Mouse (Mus musculus): Measurements from ENCODE around the gene Tmc5. TPM values are rescaled to one million over a fixed set of nuclear protein-coding genes. Genes with fewer than 3 reads are reported as not detected.
A peak's percentile ranks its signal among the peaks of the same experiment; 100 is the strongest.

Tmc5 gene
- total RNA-seq (2014; rRNA removed; ENCODE audit: low replicate concordance) (not detected in 2 replicates), polyA plus RNA-seq (2015; fragmentation: Nextera tagmentation; extraction: Ambion mirVana) (0.14 and 0.34 TPM in 2 replicates)

DNA sequence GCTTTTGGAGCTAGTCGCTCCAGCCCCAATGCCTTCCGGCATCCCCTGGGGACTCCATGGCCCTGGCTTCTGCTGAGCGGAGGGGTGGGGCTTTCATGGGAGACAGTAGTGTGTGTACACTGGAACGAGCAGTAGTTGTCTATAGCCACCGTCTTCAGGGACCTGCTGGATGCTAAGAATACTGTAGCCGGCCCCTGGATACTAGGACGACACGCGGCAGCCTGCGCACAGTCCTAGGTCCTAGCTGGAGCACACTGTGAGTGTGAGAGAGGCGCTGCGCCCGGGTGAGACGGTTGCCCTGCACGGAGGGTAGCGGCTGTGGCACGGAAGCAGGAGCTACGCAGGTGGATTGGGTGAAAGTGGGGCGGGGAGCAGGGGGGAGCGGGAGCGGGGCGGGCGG lies at the start of gene Tmc5:
Gene Tmc5 (plus strand): TSS at position 97 of the 400 bp plus-strand sequence.
- Histone ChIP-seq H3K27ac (ENCODE audit: low read depth) (no peak within 1 kb of the TSS), H3K4me1 (ENCODE audit: control insufficient read depth, insufficient read depth) (peaks cover 4% of the 10 kb centered on the region; the same call in 1 of the 2 replicates), H3K9me3 (replicated peaks; ENCODE audit: control insufficient read depth, low read length) (no peaks in the 10 kb centered on the region), H3K4me2 (ENCODE audit: low read depth, low read length) (peak within 1 kb of the TSS; percentile 38), H3K9ac (replicated peaks; ENCODE audit: low read depth, low read length) (no peak within 1 kb of the TSS), H3K36me3 (replicated peaks; ENCODE audit: control insufficient read depth, insufficient read depth, low read length) (no peaks in the 10 kb centered on the region), H3K27me3 (ENCODE audit: control insufficient read depth, insufficient read depth, low read length) (peaks cover 80% of the 10 kb centered on the region), H3K4me3 (ENCODE audit: low read depth, low read length) (peak within 1 kb of the TSS; percentile 25)
- TF ChIP-seq CTCF (IDR thresholded peaks at IDR 0.05; ENCODE audit: low read depth) (no peak), EP300 (IDR thresholded peaks at IDR 0.05; ENCODE audit: low read depth) (no peak)
- ATAC-seq (ENCODE audit: insufficient read depth, low read depth) (no peak), DNase-seq (ENCODE audit: low spot score) (no peak)
- WGBS, result 4% methylated on average over 23 of the region's 23 CpGs

DNA sequence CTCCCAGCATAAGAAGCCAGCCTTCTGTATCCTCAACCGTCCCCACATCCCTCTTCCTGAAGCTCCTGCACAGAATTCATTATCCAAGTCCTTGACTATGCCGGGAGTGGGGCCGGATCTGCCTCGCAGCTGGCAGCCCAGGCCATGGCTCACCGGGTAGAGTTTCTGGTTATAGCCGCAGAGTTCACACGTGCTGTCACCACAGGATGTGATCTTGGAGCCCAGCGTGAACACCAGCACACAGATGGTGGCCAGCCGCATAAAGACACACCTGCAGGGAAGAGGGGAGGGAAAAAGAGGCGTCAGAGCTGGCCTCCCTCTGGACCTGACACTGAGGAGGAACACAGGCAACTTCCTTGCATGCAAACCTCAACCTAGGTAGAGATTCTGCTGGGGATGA lies 49.6 kb upstream of the Tmc5 start:
- H3K9me3 ChIP-seq (replicated peaks; ENCODE audit: control insufficient read depth, low read length), result peaks cover 8% of the 10 kb centered on the region
- no peak overlapping the region for H3K27ac ChIP-seq (ENCODE audit: low read depth)
- TF ChIP-seq CTCF (IDR thresholded peaks at IDR 0.05; ENCODE audit: low read depth) (no peak), EP300 (IDR thresholded peaks at IDR 0.05; ENCODE audit: low read depth) (no peak)
- no peak overlapping the region for H3K4me2 ChIP-seq (ENCODE audit: low read depth, low read length)
- H3K4me1 ChIP-seq (ENCODE audit: control insufficient read depth, insufficient read depth), result no peaks in the 10 kb centered on the region
- H3K36me3 ChIP-seq (replicated peaks; ENCODE audit: control insufficient read depth, insufficient read depth, low read length), result peaks cover 7% of the 10 kb centered on the region; the same call in 1 of the 2 replicates
- no peaks in the 10 kb centered on the region for H3K27me3 ChIP-seq (ENCODE audit: control insufficient read depth, insufficient read depth, low read length)
- H3K4me3 ChIP-seq (ENCODE audit: low read depth, low read length), result no peak overlapping the region
- ATAC-seq (ENCODE audit: insufficient read depth, low read depth) (no peak), DNase-seq (ENCODE audit: low spot score) (no peak)
- 65% methylated on average over 10 of the region's 10 CpGs for WGBS
- no peak overlapping the region for H3K9ac ChIP-seq (replicated peaks; ENCODE audit: low read depth, low read length)

DNA sequence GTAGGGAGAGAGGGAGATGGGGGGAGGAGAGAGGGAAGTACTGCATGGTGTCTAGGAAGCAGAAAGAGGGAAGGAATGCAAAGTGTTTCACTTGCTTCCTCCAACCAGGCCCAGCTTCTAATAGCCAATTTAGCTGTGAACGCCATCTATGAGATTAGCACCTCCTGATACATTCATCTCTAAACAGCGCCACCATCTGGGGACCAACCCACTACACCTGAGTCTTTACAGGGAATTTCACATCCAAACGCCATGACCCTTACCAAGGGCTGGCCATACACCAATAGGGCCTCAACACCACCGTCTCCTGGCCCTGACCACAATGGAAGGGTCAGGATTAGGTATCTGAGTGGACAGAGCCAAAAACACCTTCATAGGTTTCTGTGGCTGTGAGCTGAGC lies 43.2 kb upstream of the Tmc5 start:
- ATAC-seq (ENCODE audit: insufficient read depth, low read depth) (no peak), DNase-seq (ENCODE audit: low spot score) (no peak)
- Histone ChIP-seq H3K4me3 (ENCODE audit: low read depth, low read length) (no peak overlapping the region), H3K36me3 (replicated peaks; ENCODE audit: control insufficient read depth, insufficient read depth, low read length) (peaks cover 3% of the 10 kb centered on the region; the same call in 1 of the 2 replicates), H3K9me3 (replicated peaks; ENCODE audit: control insufficient read depth, low read length) (peaks cover 9% of the 10 kb centered on the region), H3K4me2 (ENCODE audit: low read depth, low read length) (no peak overlapping the region), H3K9ac (replicated peaks; ENCODE audit: low read depth, low read length) (no peak overlapping the region), H3K27ac (ENCODE audit: low read depth) (no peak overlapping the region), H3K27me3 (ENCODE audit: control insufficient read depth, insufficient read depth, low read length) (no peaks in the 10 kb centered on the region), H3K4me1 (ENCODE audit: control insufficient read depth, insufficient read depth) (no peaks in the 10 kb centered on the region)
- 72% methylated on average over 4 of the region's 4 CpGs for WGBS
- no peak for TF ChIP-seq CTCF (IDR thresholded peaks at IDR 0.05; ENCODE audit: low read depth)
- no peak for TF ChIP-seq EP300 (IDR thresholded peaks at IDR 0.05; ENCODE audit: low read depth)

DNA sequence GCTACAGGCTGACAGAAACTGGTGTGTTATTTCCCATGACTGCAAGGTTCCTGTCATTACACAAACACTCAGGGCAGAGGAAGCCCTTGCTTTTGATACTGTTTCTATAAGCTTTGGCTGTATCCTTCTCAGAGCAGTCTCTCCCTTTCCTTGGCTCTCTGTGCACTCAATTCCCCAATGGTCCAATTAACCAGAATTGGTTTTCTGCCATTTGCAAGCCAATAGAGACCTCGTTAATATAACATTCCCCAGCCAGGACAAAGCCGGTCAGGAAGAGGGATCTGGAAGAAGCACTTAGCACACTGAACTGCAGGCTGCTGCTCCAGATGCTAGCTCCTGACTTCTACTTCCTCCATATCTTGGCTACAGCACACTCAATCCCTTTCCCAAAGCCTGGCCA lies 42.8 kb upstream of the Tmc5 start:
- Histone ChIP-seq H3K27me3 (ENCODE audit: control insufficient read depth, insufficient read depth, low read length) (no peaks in the 10 kb centered on the region), H3K4me1 (ENCODE audit: control insufficient read depth, insufficient read depth) (no peaks in the 10 kb centered on the region), H3K9me3 (replicated peaks; ENCODE audit: control insufficient read depth, low read length) (peaks cover 9% of the 10 kb centered on the region), H3K4me3 (ENCODE audit: low read depth, low read length) (no peak overlapping the region), H3K36me3 (replicated peaks; ENCODE audit: control insufficient read depth, insufficient read depth, low read length) (peaks cover 3% of the 10 kb centered on the region; the same call in 1 of the 2 replicates), H3K4me2 (ENCODE audit: low read depth, low read length) (no peak overlapping the region), H3K9ac (replicated peaks; ENCODE audit: low read depth, low read length) (no peak overlapping the region), H3K27ac (ENCODE audit: low read depth) (no peak overlapping the region)
- DNase-seq (ENCODE audit: low spot score) (no peak), ATAC-seq (ENCODE audit: insufficient read depth, low read depth) (no peak)
- TF ChIP-seq CTCF (IDR thresholded peaks at IDR 0.05; ENCODE audit: low read depth), result no peak
- no peak for TF ChIP-seq EP300 (IDR thresholded peaks at IDR 0.05; ENCODE audit: low read depth)
- WGBS, result 85% methylated on average over 2 of the region's 2 CpGs

DNA sequence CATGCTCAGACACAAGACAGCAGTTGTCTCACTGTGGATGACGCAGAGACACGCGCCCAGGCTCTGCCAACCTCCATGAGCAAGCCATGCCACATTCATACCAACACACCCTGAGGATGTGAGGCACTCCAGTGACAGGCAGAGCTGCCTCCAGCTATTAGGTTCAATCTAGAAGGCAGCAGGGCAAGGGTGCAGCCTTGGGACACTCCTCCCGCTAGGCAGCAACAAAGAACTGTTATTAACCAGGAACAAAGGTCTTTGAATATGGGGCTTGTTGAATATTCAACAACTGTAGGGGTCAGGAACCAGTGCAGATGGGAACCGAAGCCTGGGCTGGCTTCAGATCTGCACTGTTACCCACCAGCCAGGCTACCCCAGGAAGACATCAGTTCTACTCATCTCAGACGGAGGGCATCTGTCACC lies 28.0 kb upstream of the Tmc5 start:
- TF ChIP-seq CTCF (IDR thresholded peaks at IDR 0.05; ENCODE audit: low read depth) (no peak), EP300 (IDR thresholded peaks at IDR 0.05; ENCODE audit: low read depth) (no peak)
- Histone ChIP-seq H3K4me2 (ENCODE audit: low read depth, low read length) (no peak overlapping the region), H3K36me3 (replicated peaks; ENCODE audit: control insufficient read depth, insufficient read depth, low read length) (no peaks in the 10 kb centered on the region), H3K27ac (ENCODE audit: low read depth) (no peak overlapping the region), H3K4me3 (ENCODE audit: low read depth, low read length) (no peak overlapping the region), H3K9ac (replicated peaks; ENCODE audit: low read depth, low read length) (no peak overlapping the region), H3K9me3 (replicated peaks; ENCODE audit: control insufficient read depth, low read length) (no peaks in the 10 kb centered on the region), H3K4me1 (ENCODE audit: control insufficient read depth, insufficient read depth) (no peaks in the 10 kb centered on the region), H3K27me3 (ENCODE audit: control insufficient read depth, insufficient read depth, low read length) (no peaks in the 10 kb centered on the region)
- ATAC-seq (ENCODE audit: insufficient read depth, low read depth), result no peak
- WGBS, result 78% methylated on average over 6 of the region's 6 CpGs
- no peak for DNase-seq (ENCODE audit: low spot score)

DNA sequence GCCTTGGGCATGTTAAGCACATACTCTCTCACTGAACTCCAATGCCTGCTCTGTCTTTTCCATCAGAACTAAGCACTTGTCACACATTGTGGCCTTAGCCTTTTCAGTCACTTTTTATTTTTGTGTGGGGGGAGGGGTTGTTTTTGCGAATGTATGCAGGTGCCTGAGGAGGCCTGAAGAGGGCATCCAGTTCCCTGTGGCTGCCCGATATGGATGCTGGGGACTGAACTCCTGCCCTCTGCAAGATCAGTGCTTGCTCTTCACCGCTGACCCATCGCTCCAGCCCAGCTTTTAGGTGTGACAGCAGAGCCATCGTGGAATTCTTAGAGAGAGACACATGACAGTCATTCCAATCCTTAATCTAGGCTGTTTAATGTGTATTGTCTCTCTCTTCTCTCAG lies 25.7 kb upstream of the Tmc5 start:
- Histone ChIP-seq H3K9ac (replicated peaks; ENCODE audit: low read depth, low read length) (no peak overlapping the region), H3K36me3 (replicated peaks; ENCODE audit: control insufficient read depth, insufficient read depth, low read length) (no peaks in the 10 kb centered on the region), H3K4me1 (ENCODE audit: control insufficient read depth, insufficient read depth) (no peaks in the 10 kb centered on the region), H3K4me2 (ENCODE audit: low read depth, low read length) (no peak overlapping the region), H3K27me3 (ENCODE audit: control insufficient read depth, insufficient read depth, low read length) (no peaks in the 10 kb centered on the region), H3K4me3 (ENCODE audit: low read depth, low read length) (no peak overlapping the region), H3K27ac (ENCODE audit: low read depth) (no peak overlapping the region), H3K9me3 (replicated peaks; ENCODE audit: control insufficient read depth, low read length) (no peaks in the 10 kb centered on the region)
- TF ChIP-seq EP300 (IDR thresholded peaks at IDR 0.05; ENCODE audit: low read depth), result no peak
- TF ChIP-seq CTCF (IDR thresholded peaks at IDR 0.05; ENCODE audit: low read depth), result no peak
- 49% methylated on average over 5 of the region's 5 CpGs for WGBS
- no peak for DNase-seq (ENCODE audit: low spot score)
- no peak for ATAC-seq (ENCODE audit: insufficient read depth, low read depth)

Data from heart, postnatal 0 days (tissue).